Mouse (Mus musculus) olfactory bulb, adult 2 months (tissue): Measurements from ENCODE around the gene Gm30191.

Experiments
- CTCF ChIP-seq: fragments of 200-500 bp; IDR thresholded peaks from 2 replicates; pipeline ENCODE4 v1.5.1; 2012; ENCODE audit warnings: low read depth, mild to moderate bottlenecking, low read length, moderate library complexity; ENCODE audit not compliant: insufficient read depth
- POLR2A ChIP-seq: fragments of 200-500 bp; IDR thresholded peaks from 2 replicates; pipeline ENCODE4 v1.6.1; 2012; ENCODE audit warnings: mild to moderate bottlenecking, low read depth, low read length, moderate library complexity; ENCODE audit not compliant: insufficient read depth

- TF ChIP-seq CTCF (no peak), POLR2A (no peak)
These were observed 41.9 kb downstream of the Gm30191 start for GRCm38 (mm10) chr4:134288397-134289256.
